Mouse (Mus musculus): Measurements from ENCODE around the gene Acox1.

- TF ChIP-seq POLR2A (IDR thresholded peaks at IDR 0.05; ENCODE audit: insufficient read depth, low read length) (no peak), CTCF (IDR thresholded peaks at IDR 0.05; ENCODE audit: low read depth, low read length) (no peak), EP300 (IDR thresholded peaks at IDR 0.05; ENCODE audit: insufficient read depth, low read depth, low read length) (no peak)
Measured at GRCm38 (mm10) chr11:116138096-116138467, 60.8 kb downstream of the Acox1 start.

All from ES-Bruce4 (cell line).